Mouse (Mus musculus): ENCODE measurements at regions not wholly inside any gene's neighbourhood (a gene's known extent, or its start where the extent isn't known, plus 50 kb on each side); places are given as distances from the start of the nearest gene placed in this dataset.
A peak's percentile ranks its signal among the peaks of the same experiment; 100 is the strongest.

GRCm38 (mm10) chr14:56314459-56314858 is 50.4 kb upstream of the Atp12a start:
- peak; percentile 76 for TF ChIP-seq CTCF (IDR thresholded peaks at IDR 0.05; ENCODE audit: low read depth, low read length)
- TF ChIP-seq POLR2A (IDR thresholded peaks at IDR 0.05; ENCODE audit: extremely low read depth, insufficient read depth, low read length) = no peak

Measured in liver, adult 2 months (tissue).